Mouse (Mus musculus): ENCODE results near the gene Nfya. TPM values are rescaled to one million over a fixed set of nuclear protein-coding genes. Genes with fewer than 3 reads are reported as not detected.

Nfya gene
- polyA plus RNA-seq (2014; fragmentation: Nextera tagmentation; extraction: Ambion mirVana), result 16.4 and 16.5 TPM in 2 replicates

GRCm38 (mm10) chr17:48409380-48410298, at the start of gene Nfya, which contains the start of gene Oard1:
Nfya (minus strand) TSS chr17:48409906.
Oard1 (plus strand) TSS chr17:48410014.
- peak; percentile 97 for ATAC-seq (ENCODE audit: low FRiP score)
- peak; percentile 100 for DNase-seq (ENCODE audit: low spot score)
- Histone ChIP-seq H3K9ac (peak within 1 kb of the TSS; percentile 99), H3K4me2 (replicated peaks) (peak within 1 kb of the TSS; percentile 87), H3K36me3 (replicated peaks; ENCODE audit: control insufficient read depth, insufficient read depth) (peaks cover 4% of the 10 kb centered on the region), H3K4me1 (replicated peaks; ENCODE audit: control insufficient read depth, insufficient read depth, low read length) (peaks cover 27% of the 10 kb centered on the region), H3K27ac (peak within 1 kb of the TSS; percentile 99), H3K4me3 (replicated peaks; ENCODE audit: low read length) (peak within 1 kb of the TSS; percentile 81), H3K27me3 (ENCODE audit: control insufficient read depth, insufficient read depth, low read length) (no peaks in the 10 kb centered on the region), H3K9me3 (ENCODE audit: control insufficient read depth, low read length) (no peaks in the 10 kb centered on the region)
- under 1% methylated on average over 80 of the region's 84 CpGs for WGBS

GRCm38 (mm10) chr17:48457971-48458653, 48.4 kb upstream of the Nfya start:
- Histone ChIP-seq H3K36me3 (replicated peaks; ENCODE audit: control insufficient read depth, insufficient read depth) (no peaks in the 10 kb centered on the region), H3K9ac (no peak overlapping the region), H3K4me3 (replicated peaks; ENCODE audit: low read length) (no peak overlapping the region), H3K27me3 (ENCODE audit: control insufficient read depth, insufficient read depth, low read length) (no peaks in the 10 kb centered on the region), H3K4me1 (replicated peaks; ENCODE audit: control insufficient read depth, insufficient read depth, low read length) (no peaks in the 10 kb centered on the region), H3K9me3 (ENCODE audit: control insufficient read depth, low read length) (no peaks in the 10 kb centered on the region), H3K27ac (no peak overlapping the region), H3K4me2 (replicated peaks) (no peak overlapping the region)
- WGBS, result 89% methylated on average over 13 of the region's 13 CpGs
- ATAC-seq (ENCODE audit: low FRiP score) (no peak), DNase-seq (ENCODE audit: low spot score) (no peak)

GRCm38 (mm10) chr17:48455955-48456354, 46.2 kb upstream of the Nfya start:
- Histone ChIP-seq H3K4me1 (replicated peaks; ENCODE audit: control insufficient read depth, insufficient read depth, low read length) (no peaks in the 10 kb centered on the region), H3K27me3 (ENCODE audit: control insufficient read depth, insufficient read depth, low read length) (no peaks in the 10 kb centered on the region), H3K4me2 (replicated peaks) (no peak overlapping the region), H3K9me3 (ENCODE audit: control insufficient read depth, low read length) (no peaks in the 10 kb centered on the region), H3K4me3 (replicated peaks; ENCODE audit: low read length) (no peak overlapping the region), H3K9ac (no peak overlapping the region), H3K36me3 (replicated peaks; ENCODE audit: control insufficient read depth, insufficient read depth) (no peaks in the 10 kb centered on the region), H3K27ac (no peak overlapping the region)
- DNase-seq (ENCODE audit: low spot score) (no peak), ATAC-seq (ENCODE audit: low FRiP score) (no peak)
- WGBS, result 96% methylated on average over 2 of the region's 2 CpGs

- Histone ChIP-seq H3K4me2 (replicated peaks) (no peak within 1 kb of the TSS), H3K4me3 (replicated peaks; ENCODE audit: low read length) (no peak within 1 kb of the TSS), H3K27ac (no peak within 1 kb of the TSS), H3K27me3 (ENCODE audit: control insufficient read depth, insufficient read depth, low read length) (no peaks in the 10 kb centered on the region), H3K36me3 (replicated peaks; ENCODE audit: control insufficient read depth, insufficient read depth) (no peaks in the 10 kb centered on the region), H3K9me3 (ENCODE audit: control insufficient read depth, low read length) (no peaks in the 10 kb centered on the region), H3K9ac (no peak within 1 kb of the TSS), H3K4me1 (replicated peaks; ENCODE audit: control insufficient read depth, insufficient read depth, low read length) (no peaks in the 10 kb centered on the region)
- WGBS, result 61% methylated on average over 11 of the region's 11 CpGs
- ATAC-seq (ENCODE audit: low FRiP score) (no peak), DNase-seq (ENCODE audit: low spot score) (no peak)
These were observed 45.0 kb upstream of the Nfya start, which contains the start of gene Unc5cl for GRCm38 (mm10) chr17:48454688-48455087. Unc5cl (plus strand) TSS chr17:48454901.

- no peak overlapping the region for H3K27ac ChIP-seq
- DNase-seq (ENCODE audit: low spot score) (no peak), ATAC-seq (ENCODE audit: low FRiP score) (no peak)
- no peak overlapping the region for H3K4me2 ChIP-seq (replicated peaks)
- no peaks in the 10 kb centered on the region for H3K36me3 ChIP-seq (replicated peaks; ENCODE audit: control insufficient read depth, insufficient read depth)
- no peak overlapping the region for H3K4me3 ChIP-seq (replicated peaks; ENCODE audit: low read length)
- H3K9me3 ChIP-seq (ENCODE audit: control insufficient read depth, low read length), result no peaks in the 10 kb centered on the region
- H3K4me1 ChIP-seq (replicated peaks; ENCODE audit: control insufficient read depth, insufficient read depth, low read length), result no peaks in the 10 kb centered on the region
- WGBS, result 63% methylated on average over 7 of the region's 7 CpGs
- no peak overlapping the region for H3K9ac ChIP-seq
- no peaks in the 10 kb centered on the region for H3K27me3 ChIP-seq (ENCODE audit: control insufficient read depth, insufficient read depth, low read length)
These were observed 44.5 kb upstream of the Nfya start for GRCm38 (mm10) chr17:48454190-48454589.

GRCm38 (mm10) chr17:48453489-48453888, 43.8 kb upstream of the Nfya start:
- Histone ChIP-seq H3K27ac (no peak overlapping the region), H3K9me3 (ENCODE audit: control insufficient read depth, low read length) (no peaks in the 10 kb centered on the region), H3K27me3 (ENCODE audit: control insufficient read depth, insufficient read depth, low read length) (no peaks in the 10 kb centered on the region), H3K36me3 (replicated peaks; ENCODE audit: control insufficient read depth, insufficient read depth) (no peaks in the 10 kb centered on the region), H3K4me3 (replicated peaks; ENCODE audit: low read length) (no peak overlapping the region), H3K9ac (no peak overlapping the region), H3K4me2 (replicated peaks) (no peak overlapping the region), H3K4me1 (replicated peaks; ENCODE audit: control insufficient read depth, insufficient read depth, low read length) (no peaks in the 10 kb centered on the region)
- 81% methylated on average over 7 of the region's 7 CpGs for WGBS
- ATAC-seq (ENCODE audit: low FRiP score) (no peak), DNase-seq (ENCODE audit: low spot score) (no peak)

- no peaks in the 10 kb centered on the region for H3K36me3 ChIP-seq (replicated peaks; ENCODE audit: control insufficient read depth, insufficient read depth)
- no peak overlapping the region for H3K9ac ChIP-seq
- no peak overlapping the region for H3K4me3 ChIP-seq (replicated peaks; ENCODE audit: low read length)
- DNase-seq (ENCODE audit: low spot score) (no peak), ATAC-seq (ENCODE audit: low FRiP score) (no peak)
- H3K27me3 ChIP-seq (ENCODE audit: control insufficient read depth, insufficient read depth, low read length), result no peaks in the 10 kb centered on the region
- 57% methylated on average over 9 of the region's 9 CpGs for WGBS
- no peak overlapping the region for H3K4me2 ChIP-seq (replicated peaks)
- H3K4me1 ChIP-seq (replicated peaks; ENCODE audit: control insufficient read depth, insufficient read depth, low read length), result no peaks in the 10 kb centered on the region
- no peak overlapping the region for H3K27ac ChIP-seq
- H3K9me3 ChIP-seq (ENCODE audit: control insufficient read depth, low read length), result no peaks in the 10 kb centered on the region
These were observed 42.2 kb upstream of the Nfya start for GRCm38 (mm10) chr17:48451753-48452444.

GRCm38 (mm10) chr17:48451353-48451675, 41.6 kb upstream of the Nfya start, which contains the start of gene Tspo2:
Tspo2 (minus strand) TSS chr17:48451522.
- Histone ChIP-seq H3K27me3 (ENCODE audit: control insufficient read depth, insufficient read depth, low read length) (no peaks in the 10 kb centered on the region), H3K4me3 (replicated peaks; ENCODE audit: low read length) (no peak within 1 kb of the TSS), H3K36me3 (replicated peaks; ENCODE audit: control insufficient read depth, insufficient read depth) (no peaks in the 10 kb centered on the region), H3K27ac (no peak within 1 kb of the TSS), H3K4me1 (replicated peaks; ENCODE audit: control insufficient read depth, insufficient read depth, low read length) (no peaks in the 10 kb centered on the region), H3K9me3 (ENCODE audit: control insufficient read depth, low read length) (no peaks in the 10 kb centered on the region), H3K9ac (no peak within 1 kb of the TSS), H3K4me2 (replicated peaks) (no peak within 1 kb of the TSS)
- 59% methylated on average over 7 of the region's 7 CpGs for WGBS
- no peak for DNase-seq (ENCODE audit: low spot score)
- ATAC-seq (ENCODE audit: low FRiP score), result no peak
